Mouse (Mus musculus) inflammation-experienced regulatory T-cells, adult 6 months (primary cell): ENCODE measurements around the gene Azgp1. TPM values are rescaled to one million over a fixed set of nuclear protein-coding genes. Genes with fewer than 3 reads are reported as not detected.

Experiments
- polyA plus RNA-seq, 3 experiments: library from polyadenylated mRNA; unstranded; fragments of 100-300 nt; shearing (Covaris generic); gene quantifications; one replicate each; pipeline ENCODE4 v1.2.1; 2017

Azgp1 gene
- polyA plus RNA-seq, 3 experiments from 2014 or later, result not detected

Other genes with a start within 250 kb of the Azgp1 start
- under 1 TPM in 2 of 3 experiments, not detected in 1; 0.12 to 0.20 TPM for gene Nyap1, start 239.9 kb upstream of the Azgp1 start, polyA plus RNA-seq
- gene Tsc22d4, start 235.8 kb upstream of the Azgp1 start, polyA plus RNA-seq, result 10 to 100 TPM; 43.3 to 83.4 (median 64.7) TPM
- 10 to 100 TPM in 1 of 3 experiments, 1 to 10 TPM in 2; 6.0 to 10.9 (median 6.5) TPM for gene Ppp1r35, start 202.7 kb upstream of the Azgp1 start, polyA plus RNA-seq
- gene Mepce, start 193.9 kb upstream of the Azgp1 start, polyA plus RNA-seq, result 10 to 100 TPM; 13.1 to 32.7 (median 29.8) TPM
- gene Zcwpw1, start 193.7 kb upstream of the Azgp1 start, polyA plus RNA-seq, result 10 to 100 TPM in 2 of 3 experiments, 1 to 10 TPM in 1; 4.7 to 12.0 (median 11.0) TPM
- under 1 TPM in 2 of 3 experiments, not detected in 1; 0.19 to 0.79 TPM for gene Pilra, start 145.2 kb upstream of the Azgp1 start, polyA plus RNA-seq
- under 1 TPM in 1 of 3 experiments, not detected in 2; 0.38 TPM for gene Pilrb1, start 123.4 kb upstream of the Azgp1 start, polyA plus RNA-seq
- not detected for gene Pilrb2, start 109.7 kb upstream of the Azgp1 start, polyA plus RNA-seq
- not detected for gene Cyp3a13, start 59.9 kb upstream of the Azgp1 start, polyA plus RNA-seq
- gene Gjc3, start 18.4 kb upstream of the Azgp1 start, polyA plus RNA-seq, result not detected
- gene Smok3a, start 39.7 kb downstream of the Azgp1 start, polyA plus RNA-seq, result not detected
- gene Smok3b, start 39.9 kb downstream of the Azgp1 start, polyA plus RNA-seq, result not detected
- not detected for gene Smok3c, start 71.7 kb downstream of the Azgp1 start, polyA plus RNA-seq
- 10 to 100 TPM in 2 of 3 experiments, 1 to 10 TPM in 1; 9.7 to 11.1 (median 11.0) TPM for gene Zkscan1, start 103.6 kb downstream of the Azgp1 start, polyA plus RNA-seq
- gene Zscan21, start 135.4 kb downstream of the Azgp1 start, polyA plus RNA-seq, result 10 to 100 TPM; 18.6 to 21.0 (median 19.1) TPM
- gene Zfp113, start 174.2 kb downstream of the Azgp1 start, polyA plus RNA-seq, result 10 to 100 TPM in 1 of 3 experiments, 1 to 10 TPM in 2; 9.5 to 17.9 (median 9.8) TPM
- 100 to 1,000 TPM; 199 to 212 (median 207) TPM for gene Cops6, start 179.6 kb downstream of the Azgp1 start, polyA plus RNA-seq
- gene Ap4m1, start 190.5 kb downstream of the Azgp1 start, polyA plus RNA-seq, result 1 to 10 TPM; 4.9 to 7.5 (median 7.4) TPM
- gene Mcm7, start 190.9 kb downstream of the Azgp1 start, polyA plus RNA-seq, result 10 to 100 TPM; 47.6 to 94.8 (median 56.4) TPM
- gene Taf6, start 205.9 kb downstream of the Azgp1 start, polyA plus RNA-seq, result 10 to 100 TPM; 56.3 to 64.3 (median 58.1) TPM
- gene Cnpy4, start 206.0 kb downstream of the Azgp1 start, polyA plus RNA-seq, result 10 to 100 TPM; 49.4 to 55.0 (median 54.5) TPM
- under 1 TPM in 1 of 3 experiments, not detected in 2; 0.55 TPM for gene Mblac1, start 212.8 kb downstream of the Azgp1 start, polyA plus RNA-seq
- gene Nxpe5, start 244.4 kb downstream of the Azgp1 start, polyA plus RNA-seq, result under 1 TPM in 1 of 3 experiments, not detected in 2; 0.31 TPM